Mouse (Mus musculus) MEL (cell line): ENCODE results near the gene Endou. TPM values are rescaled to one million over a fixed set of nuclear protein-coding genes. Genes with fewer than 3 reads are reported as not detected.

Source experiments
- DNase-seq: peaks from one replicate; pipeline ENCODE4 v3.0.0; 2011; ENCODE audit warnings: low read depth, low spot score
- H3K27ac ChIP-seq: 2 replicates; pipeline ENCODE4 v1.5.1; 2012; ENCODE audit warnings: low read depth, mild to moderate bottlenecking, control low read depth, low read length, moderate library complexity; ENCODE audit not compliant: control insufficient read depth
- H3K27me3 ChIP-seq, 2 experiments: fragments of 150-350 bp in 1 of 2; sonication (generic) in 1 of 2; 2 replicates each; pipeline ENCODE4 v1.6.1; 2012; ENCODE audit warnings: low read length in 2 of 2, mild to moderate bottlenecking in 2 of 2, improper control_type of control experiment in 1 of 2, moderate library complexity in 1 of 2; ENCODE audit not compliant: insufficient read depth in 2 of 2, control insufficient read depth in 1 of 2
- H3K36me3 ChIP-seq, 2 experiments: 2 replicates each; pipeline ENCODE4 v1.6.1; 2012 to 2014; ENCODE audit warnings: low read length in 2 of 2, improper control_type of control experiment in 1 of 2, inconsistent platforms in 1 of 2, mild to moderate bottlenecking in 1 of 2; ENCODE audit not compliant: insufficient read depth in 2 of 2, control insufficient read depth in 1 of 2
- H3K4me1 ChIP-seq, 2 experiments: fragments of 150-350 bp in 1 of 2; sonication (generic) in 1 of 2; 2 replicates each; pipeline ENCODE4 v1.6.1; 2012; ENCODE audit warnings: low read length in 2 of 2, improper control_type of control experiment in 1 of 2, mild to moderate bottlenecking in 1 of 2; ENCODE audit not compliant: insufficient read depth in 2 of 2, control insufficient read depth in 1 of 2
- H3K4me3 ChIP-seq, 2 experiments: fragments of 150-350 bp in 1 of 2; sonication (generic) in 1 of 2; 2 replicates each; pipeline ENCODE4 v1.5.1; 2012; ENCODE audit warnings: low read depth in 2 of 2, low read length in 2 of 2, mild to moderate bottlenecking in 2 of 2, moderate library complexity in 2 of 2, control low read depth in 1 of 2, improper control_type of control experiment in 1 of 2; ENCODE audit not compliant: control insufficient read depth in 1 of 2, insufficient read depth in 1 of 2
- H3K79me2 ChIP-seq: 2 replicates; pipeline ENCODE4 v1.6.1; 2012; ENCODE audit warnings: mild to moderate bottlenecking, low read length, moderate library complexity; ENCODE audit not compliant: control insufficient read depth, poor library complexity, insufficient read depth
- H3K9ac ChIP-seq: 2 replicates; pipeline ENCODE4 v1.6.1; 2012; ENCODE audit warnings: low read depth, mild to moderate bottlenecking, control low read depth, low read length, moderate library complexity; ENCODE audit not compliant: control insufficient read depth, poor library complexity, severe bottlenecking
- H3K9me3 ChIP-seq: fragments of 150-350 bp; sonication (generic); replicated peaks from 2 replicates; pipeline ENCODE4 v1.6.1; 2012; ENCODE audit warnings: mild to moderate bottlenecking, low read length, improper control_type of control experiment, moderate library complexity; ENCODE audit not compliant: insufficient read depth
- BHLHE40 ChIP-seq: IDR thresholded peaks from 2 replicates; pipeline ENCODE4 v1.6.1; 2012; ENCODE audit warnings: low read depth, mild to moderate bottlenecking, inconsistent platforms, low read length, improper control_type of control experiment, borderline replicate concordance
- CHD2 ChIP-seq: IDR thresholded peaks from 2 replicates; pipeline ENCODE4 v1.6.1; 2011; ENCODE audit warnings: low read length, improper control_type of control experiment
- CTCF ChIP-seq, 3 experiments: IDR thresholded peaks in 2 of 3; conservative IDR thresholded peaks in 1 of 3; 2 replicates each; pipeline ENCODE4 v1.5.1; 2011 to 2012; ENCODE audit warnings: low read length in 3 of 3, low read depth in 2 of 3, mild to moderate bottlenecking in 2 of 3, improper control_type of control experiment in 1 of 3, inconsistent platforms in 1 of 3, mixed read lengths in 1 of 3, moderate library complexity in 1 of 3; ENCODE audit not compliant: control insufficient read depth in 1 of 3, insufficient read depth in 1 of 3, poor library complexity in 1 of 3, severe bottlenecking in 1 of 3
- E2F4 ChIP-seq: IDR thresholded peaks from 2 replicates; pipeline ENCODE4 v1.6.1; 2011; ENCODE audit warnings: low read depth, low read length, improper control_type of control experiment, borderline replicate concordance
- ELF1 ChIP-seq: IDR thresholded peaks from 2 replicates; pipeline ENCODE4 v1.6.1; 2014; ENCODE audit warnings: low read depth, mild to moderate bottlenecking, inconsistent platforms, low read length, improper control_type of control experiment, moderate library complexity
- EP300 ChIP-seq, 2 experiments: IDR thresholded peaks; 2 replicates each; pipeline ENCODE4 v1.6.1; 2011; ENCODE audit warnings: improper control_type of control experiment in 2 of 2, low read length in 2 of 2, low read depth in 1 of 2, mild to moderate bottlenecking in 1 of 2
- GABPA ChIP-seq: IDR thresholded peaks from 2 replicates; pipeline ENCODE4 v1.6.1; 2012; ENCODE audit warnings: low read depth, mild to moderate bottlenecking, inconsistent platforms, low read length, improper control_type of control experiment, moderate library complexity
- HCFC1 ChIP-seq: IDR thresholded peaks from 2 replicates; pipeline ENCODE4 v1.6.1; 2012; ENCODE audit warnings: low read depth, mild to moderate bottlenecking, inconsistent platforms, low read length, improper control_type of control experiment, moderate library complexity
- KAT2A ChIP-seq: conservative IDR thresholded peaks from 2 replicates; pipeline ENCODE4 v1.6.1; 2012; ENCODE audit warnings: low read depth, low read length, improper control_type of control experiment, inconsistent platforms
- MAZ ChIP-seq: IDR thresholded peaks from 2 replicates; pipeline ENCODE4 v1.6.1; 2012; ENCODE audit warnings: low read depth, mild to moderate bottlenecking, inconsistent platforms, low read length, improper control_type of control experiment
- MEF2A ChIP-seq: IDR thresholded peaks from 2 replicates; pipeline ENCODE4 v1.6.1; 2014; ENCODE audit warnings: low read depth, mild to moderate bottlenecking, inconsistent platforms, low read length, improper control_type of control experiment; ENCODE audit not compliant: poor library complexity, insufficient replicate concordance, severe bottlenecking; ENCODE audit errors: extremely low read depth
- MYC ChIP-seq: IDR thresholded peaks from 2 replicates; pipeline ENCODE4 v1.6.1; 2011; ENCODE audit warnings: low read depth, mild to moderate bottlenecking, low read length, improper control_type of control experiment, moderate library complexity
- NRF1 ChIP-seq: IDR thresholded peaks from 2 replicates; pipeline ENCODE4 v1.6.1; 2014; ENCODE audit warnings: low read depth, mild to moderate bottlenecking, inconsistent platforms, low read length, improper control_type of control experiment, moderate library complexity; ENCODE audit not compliant: poor library complexity, insufficient read depth, severe bottlenecking
- POLR2AphosphoS2 ChIP-seq: IDR thresholded peaks from 2 replicates; pipeline ENCODE4 v1.6.1; 2011; ENCODE audit warnings: low read length, improper control_type of control experiment
- POLR2AphosphoS5 ChIP-seq: IDR thresholded peaks from 2 replicates; pipeline ENCODE4 v1.6.1; 2012; ENCODE audit warnings: low read depth, borderline replicate concordance, mild to moderate bottlenecking, inconsistent platforms, low read length, moderate library complexity, mixed read lengths
- SIN3A ChIP-seq: IDR thresholded peaks from 2 replicates; pipeline ENCODE4 v1.6.1; 2012; ENCODE audit warnings: low read length, improper control_type of control experiment, inconsistent platforms
- SMC3 ChIP-seq: IDR thresholded peaks from 2 replicates; pipeline ENCODE4 v1.6.1; 2011; ENCODE audit warnings: low read depth, low read length, improper control_type of control experiment
- TAL1 ChIP-seq: IDR thresholded peaks from 2 replicates; pipeline ENCODE4 v1.6.1; 2012; ENCODE audit warnings: mild to moderate bottlenecking, inconsistent platforms, low read length, moderate library complexity, mixed read lengths
- TBP ChIP-seq: IDR thresholded peaks from 2 replicates; pipeline ENCODE4 v1.8.0; 2011; ENCODE audit warnings: low read depth, low read length, improper control_type of control experiment
- TCF12 ChIP-seq: IDR thresholded peaks from 2 replicates; pipeline ENCODE4 v1.6.1; 2014; ENCODE audit warnings: low read depth, mild to moderate bottlenecking, inconsistent platforms, low read length, improper control_type of control experiment, moderate library complexity
- UBTF ChIP-seq: IDR thresholded peaks from 2 replicates; pipeline ENCODE4 v1.6.1; 2012; ENCODE audit warnings: low read depth, mild to moderate bottlenecking, inconsistent platforms, low read length, improper control_type of control experiment, moderate library complexity, borderline replicate concordance; ENCODE audit not compliant: insufficient read depth
- USF1 ChIP-seq: IDR thresholded peaks from 2 replicates; pipeline ENCODE4 v1.6.1; 2014; ENCODE audit warnings: low read depth, mild to moderate bottlenecking, inconsistent platforms, low read length, improper control_type of control experiment, moderate library complexity
- USF2 ChIP-seq, 2 experiments: IDR thresholded peaks; 2 replicates each; pipeline ENCODE4 v1.6.1; 2011 to 2012; ENCODE audit warnings: improper control_type of control experiment in 2 of 2, low read length in 2 of 2, borderline replicate concordance in 1 of 2, inconsistent platforms in 1 of 2, low read depth in 1 of 2, mild to moderate bottlenecking in 1 of 2; ENCODE audit not compliant: insufficient read depth in 1 of 2
- ZC3H11A ChIP-seq: IDR thresholded peaks from 2 replicates; pipeline ENCODE4 v1.6.1; 2012; ENCODE audit warnings: low read depth, mild to moderate bottlenecking, inconsistent platforms, low read length, improper control_type of control experiment
- ZKSCAN1 ChIP-seq: IDR thresholded peaks from 2 replicates; pipeline ENCODE4 v1.6.1; 2012; ENCODE audit warnings: low read depth, mild to moderate bottlenecking, inconsistent platforms, low read length, improper control_type of control experiment, moderate library complexity
- ZMIZ1 ChIP-seq: IDR thresholded peaks from 2 replicates; pipeline ENCODE4 v1.6.1; 2012; ENCODE audit warnings: low read depth, mild to moderate bottlenecking, inconsistent platforms, low read length, improper control_type of control experiment, moderate library complexity
- ZNF384 ChIP-seq: IDR thresholded peaks from 2 replicates; pipeline ENCODE4 v1.6.1; 2012; ENCODE audit warnings: low read depth, mild to moderate bottlenecking, inconsistent platforms, low read length, improper control_type of control experiment
- polyA plus RNA-seq, 2 experiments: library from polyadenylated mRNA; stranded (reverse) in 1 of 2; unstranded in 1 of 2; fragments of >175 nt in 1 of 2; fragments of >200 nt in 1 of 2; gene quantifications; 2 replicates each; pipeline versions ENCODE4 v1.2.1 to v1.2.4; 2012; ENCODE audit warnings: low replicate concordance in 2 of 2, low read depth in 1 of 2; ENCODE audit not compliant: insufficient read length in 2 of 2, insufficient read depth in 1 of 2, missing spikeins in 1 of 2
- total RNA-seq: library from RNA; depleted of rRNA; stranded (reverse); fragments of 300-350 nt; gene quantifications from 2 replicates; pipeline ENCODE4 v1.2.3, GENCODE M21; 2012; rRNA removed

Endou gene
- 0.07 and 0.08 TPM in 2 replicates for total RNA-seq
- polyA plus RNA-seq, result under 1 TPM in 1 of 2 experiments, not detected in 1; 0.10 TPM

DNA sequence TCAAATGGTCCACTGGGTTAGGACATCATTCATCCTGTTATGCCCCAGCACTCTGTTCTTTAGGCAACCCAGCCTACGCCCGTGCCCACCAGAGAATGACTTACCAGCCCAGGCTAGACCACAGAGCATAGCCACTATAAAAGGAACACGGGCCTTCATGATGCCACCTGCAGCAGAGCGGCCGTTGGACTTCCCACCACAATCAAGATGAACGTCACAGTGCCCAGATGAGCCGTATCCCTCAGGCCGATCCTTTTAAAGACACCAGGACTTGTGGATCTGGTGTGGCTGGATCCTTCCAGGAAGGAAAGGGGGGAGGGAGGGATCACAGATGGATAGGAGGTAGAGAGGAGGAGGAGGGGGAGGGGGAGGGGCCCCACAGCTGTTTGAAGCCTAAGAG is at the start of gene Endou:
Gene Endou (minus strand): TSS at position 229 of the 400 bp plus-strand sequence.
- H3K36me3 ChIP-seq, result no peaks in the 10 kb centered on the region
- no peak within 1 kb of the TSS for H3K27ac ChIP-seq
- no peaks in the 10 kb centered on the region for H3K4me1 ChIP-seq
- no peak within 1 kb of the TSS for H3K9ac ChIP-seq
- DNase-seq, result no peak
- no peaks in the 10 kb centered on the region for H3K79me2 ChIP-seq
- H3K9me3 ChIP-seq, result no peaks in the 10 kb centered on the region
- H3K27me3 ChIP-seq, result peaks cover 33 to 41% of the 10 kb centered on the region in 2 experiments
- TF ChIP-seq POLR2AphosphoS5 (no peak), ZMIZ1 (no peak), ZNF384 (no peak), HCFC1 (no peak), TAL1 (no peak), USF1 (no peak), USF2 (IDR thresholded peaks at IDR 0.05; ENCODE audit: borderline replicate concordance in 1 of 2, insufficient read depth in 1 of 2, low read depth in 1 of 2, low read length in 2 of 2) (no peak), E2F4 (no peak), POLR2AphosphoS2 (no peak), CTCF (IDR thresholded peaks at IDR 0.05 in 2 of 3, conservative IDR thresholded peaks at IDR 0.05 in 1 of 3; ENCODE audit: control insufficient read depth in 1 of 3, insufficient read depth in 1 of 3, low read depth in 2 of 3, low read length in 3 of 3, poor library complexity in 1 of 3, severe bottlenecking in 1 of 3) (no peak), MAZ (no peak), GABPA (no peak), UBTF (no peak), SIN3A (no peak), CHD2 (no peak), ELF1 (no peak), MYC (no peak), EP300 (IDR thresholded peaks at IDR 0.05; ENCODE audit: low read depth in 1 of 2, low read length in 2 of 2) (no peak), KAT2A (no peak)
- H3K4me3 ChIP-seq, result no peak within 1 kb of the TSS

GRCm38 (mm10) chr15:97780611-97781031 is 49.5 kb upstream of the Endou start:
- H3K9ac ChIP-seq, result no peak overlapping the region
- no peak for DNase-seq
- peaks cover 0 to 2% of the 10 kb centered on the region in 2 experiments; a peak in 2 of 4 replicates for H3K27me3 ChIP-seq
- H3K79me2 ChIP-seq, result peaks cover 13% of the 10 kb centered on the region
- H3K36me3 ChIP-seq, result peaks cover 0 to 14% of the 10 kb centered on the region in 2 experiments; a peak in 2 of 4 replicates
- H3K9me3 ChIP-seq, result no peaks in the 10 kb centered on the region
- TF ChIP-seq TBP, result no peak
- no peak for TF ChIP-seq GABPA
- TF ChIP-seq ZKSCAN1, result no peak
- no peak for TF ChIP-seq ZC3H11A
- TF ChIP-seq USF1, result no peak
- TF ChIP-seq CHD2, result no peak
- TF ChIP-seq ZMIZ1, result no peak
- no peak for TF ChIP-seq BHLHE40
- TF ChIP-seq CTCF (IDR thresholded peaks at IDR 0.05 in 2 of 3, conservative IDR thresholded peaks at IDR 0.05 in 1 of 3; ENCODE audit: control insufficient read depth in 1 of 3, insufficient read depth in 1 of 3, low read depth in 2 of 3, low read length in 3 of 3, poor library complexity in 1 of 3, severe bottlenecking in 1 of 3), result no peak
- no peak for TF ChIP-seq SMC3
- TF ChIP-seq TCF12, result no peak
- no peak for TF ChIP-seq E2F4
- no peak for TF ChIP-seq MEF2A
- no peak for TF ChIP-seq NRF1
- H3K4me3 ChIP-seq, result no peak overlapping the region
- H3K27ac ChIP-seq, result no peak overlapping the region
- H3K4me1 ChIP-seq, result peaks cover 0 to 14% of the 10 kb centered on the region in 2 experiments; a peak in 3 of 4 replicates
